Mouse (Mus musculus) intestine, embryonic 14.5 days (tissue): Measurements from ENCODE around the gene Faf1. TPM values are rescaled to one million over a fixed set of nuclear protein-coding genes. Genes with fewer than 3 reads are reported as not detected.

Source experiments
- polyA plus RNA-seq: library from polyadenylated mRNA; unstranded; fragments of >200 nt; fragmentation: Nextera tagmentation; extraction: Ambion mirVana; gene quantifications from 2 replicates; pipeline ENCODE4 v1.2.1, GENCODE M21; 2014

Gene Faf1
- polyA plus RNA-seq, 1 experiment from 2014 or later: 32.6 TPM

Other genes starting within 250 kb of the Faf1 start
- 38.5 and 40.0 TPM in 2 replicates for gene Rnf11, start 191.9 kb upstream of the Faf1 start, polyA plus RNA-seq
- gene 4930522H14Rik, start 145.3 kb upstream of the Faf1 start, polyA plus RNA-seq: not detected in 2 replicates
- 5.7 and 6.2 TPM in 2 replicates for gene Cdkn2c, start 9.4 kb upstream of the Faf1 start, polyA plus RNA-seq